ENCODE assay signal across 8 mouse cellular contexts in the genomic region with DNA sequence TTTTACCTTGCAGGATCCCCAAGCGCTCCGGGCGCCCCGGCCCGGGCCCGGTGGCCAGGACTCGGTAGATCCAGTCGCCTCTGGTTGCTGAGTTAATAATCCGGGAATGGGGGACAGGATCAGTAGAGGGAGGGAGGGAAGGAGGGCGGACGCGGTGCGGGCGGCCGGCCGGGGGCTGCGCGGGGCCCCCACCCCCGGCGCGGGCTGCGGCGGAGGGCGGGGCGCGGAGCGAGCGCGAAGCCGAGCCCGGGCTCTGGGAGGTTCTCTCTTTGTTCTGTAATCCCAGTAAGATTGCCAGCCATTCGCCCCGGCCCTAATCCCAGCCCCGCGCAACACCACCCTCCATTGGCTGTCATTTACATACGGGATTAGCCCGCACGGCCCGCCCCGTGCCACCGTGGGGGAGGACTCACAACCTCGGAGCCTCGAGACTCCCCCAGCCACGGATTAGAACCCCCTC. TPM values are rescaled to one million over a fixed set of nuclear protein-coding genes. Genes with fewer than 3 reads are reported as not detected.
DNase-seq lines count a peak whose midpoint lies in the region; ATAC-seq lines count a peak whose summit lies in the region.

A gene (minus strand): TSS at position 214 of the 460 bp plus-strand sequence.

- H3K4me3 ChIP-seq in embryonic facial prominence, embryonic 14.5 days (ENCODE audit: low read depth, low read length) = peak within 1 kb of the TSS; percentile 58
- H3K4me3 ChIP-seq in heart, embryonic 10.5 days = peak within 1 kb of the TSS; percentile 84
- H3K4me3 ChIP-seq in kidney, embryonic 14.5 days (ENCODE audit: low read length) = peak within 1 kb of the TSS; percentile 81
- peak within 1 kb of the TSS; percentile 79 for H3K4me3 ChIP-seq in limb, embryonic 13.5 days
- peak within 1 kb of the TSS; percentile 71 for H3K4me3 ChIP-seq in midbrain, embryonic 14.5 days (replicated peaks; ENCODE audit: low read depth, low read length)
- H3K4me3 ChIP-seq in stomach, embryonic 16.5 days (replicated peaks; ENCODE audit: low read length) = peak within 1 kb of the TSS; percentile 79

- H3K27ac ChIP-seq in embryonic facial prominence, embryonic 14.5 days (replicated peaks; ENCODE audit: low read depth, low read length) = peak within 1 kb of the TSS; percentile 94
- peak within 1 kb of the TSS; percentile 97 for H3K27ac ChIP-seq in heart, embryonic 10.5 days
- H3K27ac ChIP-seq in kidney, embryonic 14.5 days (ENCODE audit: low read depth, low read length) = peak within 1 kb of the TSS; percentile 77
- H3K27ac ChIP-seq in limb, embryonic 13.5 days = peak within 1 kb of the TSS; percentile 94
- peak within 1 kb of the TSS; percentile 94 for H3K27ac ChIP-seq in midbrain, embryonic 14.5 days (replicated peaks; ENCODE audit: low read depth, low read length)
- peak within 1 kb of the TSS; percentile 88 for H3K27ac ChIP-seq in stomach, embryonic 16.5 days (ENCODE audit: low read length)

- peak; percentile 73 for DNase-seq in 416B (ENCODE audit: low read depth)
- peak; percentile 83 to 84 for DNase-seq in adrenal gland, postnatal 36 days
- DNase-seq in embryonic facial prominence, embryonic 14.5 days (ENCODE audit: low spot score) = peak; percentile 92
- peak; percentile 93 for DNase-seq in heart, embryonic 10.5 days (ENCODE audit: low spot score)
- peak; percentile 87 for DNase-seq in midbrain, embryonic 14.5 days

- WGBS in embryonic facial prominence, embryonic 14.5 days = 3% methylated on average over 29 of the region's 44 CpGs
- 1% methylated on average over 44 of the region's 44 CpGs for WGBS in heart, embryonic 10.5 days
- WGBS in kidney, embryonic 14.5 days = under 1% methylated on average over 41 of the region's 44 CpGs
- 1% methylated on average over 43 of the region's 44 CpGs for WGBS in limb, embryonic 13.5 days
- WGBS in midbrain, embryonic 14.5 days = under 1% methylated on average over 43 of the region's 44 CpGs
- under 1% methylated on average over 44 of the region's 44 CpGs for WGBS in stomach, embryonic 16.5 days

- peaks cover 20% of the 10 kb centered on the region for H3K36me3 ChIP-seq in embryonic facial prominence, embryonic 14.5 days (ENCODE audit: control insufficient read depth, insufficient read depth, low read length)
- H3K36me3 ChIP-seq in heart, embryonic 10.5 days = peaks cover 17% of the 10 kb centered on the region
- peaks cover 4% of the 10 kb centered on the region; the same call in 1 of the 2 replicates for H3K36me3 ChIP-seq in kidney, embryonic 14.5 days (ENCODE audit: control insufficient read depth, insufficient read depth, low read length)
- H3K36me3 ChIP-seq in limb, embryonic 13.5 days = peaks cover 19% of the 10 kb centered on the region
- no peaks in the 10 kb centered on the region for H3K36me3 ChIP-seq in midbrain, embryonic 14.5 days (ENCODE audit: control insufficient read depth, insufficient read depth, low read length)
- peaks cover 9% of the 10 kb centered on the region for H3K36me3 ChIP-seq in stomach, embryonic 16.5 days (ENCODE audit: control insufficient read depth, insufficient read depth, low read length)

- no peaks in the 10 kb centered on the region for H3K27me3 ChIP-seq in embryonic facial prominence, embryonic 14.5 days (replicated peaks; ENCODE audit: control insufficient read depth, insufficient read depth, low read length)
- H3K27me3 ChIP-seq in heart, embryonic 10.5 days (ENCODE audit: insufficient read depth, poor library complexity, severe bottlenecking) = no peaks in the 10 kb centered on the region
- H3K27me3 ChIP-seq in kidney, embryonic 14.5 days (ENCODE audit: control insufficient read depth, insufficient read depth, low read length) = no peaks in the 10 kb centered on the region
- H3K27me3 ChIP-seq in limb, embryonic 13.5 days = no peaks in the 10 kb centered on the region
- H3K27me3 ChIP-seq in midbrain, embryonic 14.5 days (ENCODE audit: control insufficient read depth, insufficient read depth, low read length) = no peaks in the 10 kb centered on the region
- no peaks in the 10 kb centered on the region for H3K27me3 ChIP-seq in stomach, embryonic 16.5 days (ENCODE audit: control insufficient read depth, insufficient read depth, low read length)

- H3K4me1 ChIP-seq in embryonic facial prominence, embryonic 14.5 days (ENCODE audit: control insufficient read depth, insufficient read depth, low read length) = peaks cover 12% of the 10 kb centered on the region; the same call in 1 of the 2 replicates
- H3K4me1 ChIP-seq in heart, embryonic 10.5 days = peaks cover 26% of the 10 kb centered on the region
- peaks cover 13% of the 10 kb centered on the region; the same call in 1 of the 2 replicates for H3K4me1 ChIP-seq in kidney, embryonic 14.5 days (ENCODE audit: control insufficient read depth, insufficient read depth, low read length)
- peaks cover 23% of the 10 kb centered on the region for H3K4me1 ChIP-seq in limb, embryonic 13.5 days
- H3K4me1 ChIP-seq in midbrain, embryonic 14.5 days (ENCODE audit: control insufficient read depth, insufficient read depth, low read length) = peaks cover 17% of the 10 kb centered on the region
- peaks cover 7% of the 10 kb centered on the region; the same call in 1 of the 2 replicates for H3K4me1 ChIP-seq in stomach, embryonic 16.5 days (ENCODE audit: control insufficient read depth, insufficient read depth, low read length)

- ATAC-seq in embryonic facial prominence, embryonic 14.5 days (ENCODE audit: low read depth) = peak; percentile 91
- peak; percentile 77 for ATAC-seq in kidney, embryonic 14.5 days (ENCODE audit: low FRiP score, low TSS enrichment)
- peak; percentile 87 for ATAC-seq in limb, embryonic 13.5 days (ENCODE audit: low FRiP score, low read depth)
- peak; percentile 84 for ATAC-seq in midbrain, embryonic 14.5 days (ENCODE audit: low FRiP score, low TSS enrichment)
- peak; percentile 89 for ATAC-seq in stomach, embryonic 16.5 days (ENCODE audit: insufficient read depth, low FRiP score)

- H3K9me3 ChIP-seq in embryonic facial prominence, embryonic 14.5 days (ENCODE audit: control insufficient read depth, low read length) = peaks cover 4% of the 10 kb centered on the region; the same call in 1 of the 2 replicates
- H3K9me3 ChIP-seq in heart, embryonic 10.5 days = no peaks in the 10 kb centered on the region
- H3K9me3 ChIP-seq in kidney, embryonic 14.5 days (ENCODE audit: control insufficient read depth, low read length) = peaks cover 7% of the 10 kb centered on the region; the same call in 1 of the 2 replicates
- peaks cover 9% of the 10 kb centered on the region for H3K9me3 ChIP-seq in limb, embryonic 13.5 days
- H3K9me3 ChIP-seq in midbrain, embryonic 14.5 days (ENCODE audit: control insufficient read depth, low read length) = no peaks in the 10 kb centered on the region
- peaks cover 5% of the 10 kb centered on the region for H3K9me3 ChIP-seq in stomach, embryonic 16.5 days (replicated peaks; ENCODE audit: control insufficient read depth, low read length)

- peak within 1 kb of the TSS; percentile 91 for H3K4me2 ChIP-seq in embryonic facial prominence, embryonic 14.5 days (ENCODE audit: low read depth, low read length)
- H3K4me2 ChIP-seq in kidney, embryonic 14.5 days (replicated peaks; ENCODE audit: low read depth, low read length) = peak within 1 kb of the TSS; percentile 90
- H3K4me2 ChIP-seq in limb, embryonic 13.5 days (replicated peaks) = peak within 1 kb of the TSS; percentile 95
- peak within 1 kb of the TSS; percentile 86 for H3K4me2 ChIP-seq in midbrain, embryonic 14.5 days (ENCODE audit: low read length)
- H3K4me2 ChIP-seq in stomach, embryonic 16.5 days (ENCODE audit: low read depth, low read length) = peak within 1 kb of the TSS; percentile 83

- H3K9ac ChIP-seq in embryonic facial prominence, embryonic 14.5 days (ENCODE audit: low read depth, low read length) = peak within 1 kb of the TSS; percentile 91
- peak within 1 kb of the TSS; percentile 74 for H3K9ac ChIP-seq in kidney, embryonic 14.5 days (ENCODE audit: low read depth, low read length)
- peak within 1 kb of the TSS; percentile 88 for H3K9ac ChIP-seq in limb, embryonic 13.5 days
- H3K9ac ChIP-seq in midbrain, embryonic 14.5 days (replicated peaks; ENCODE audit: low read length) = peak within 1 kb of the TSS; percentile 86
- peak within 1 kb of the TSS; percentile 92 for H3K9ac ChIP-seq in stomach, embryonic 16.5 days (ENCODE audit: low read length)

RNA-seq across cellular contexts. Expression of the gene that starts here (rescaled TPM):
- 10 to 100 TPM; 44.4 to 59.1 TPM for total RNA-seq in adrenal gland, postnatal 36 days (2021)
- 80.3 and 91.2 TPM in 2 replicates for polyA plus RNA-seq in embryonic facial prominence, embryonic 14.5 days (2014; fragmentation: Nextera tagmentation; extraction: Ambion mirVana)
- 64.1 and 74.8 TPM in 2 replicates for polyA plus RNA-seq in heart, embryonic 10.5 days (2016; fragmentation: Nextera tagmentation; extraction: Ambion mirVana)
- polyA plus RNA-seq in kidney, embryonic 14.5 days (2014; fragmentation: Nextera tagmentation; extraction: Ambion mirVana) = 60.9 and 84.8 TPM in 2 replicates
- polyA plus RNA-seq in limb, embryonic 13.5 days (2015; fragmentation: Nextera tagmentation; extraction: Ambion mirVana) = 137 and 141 TPM in 2 replicates
- 75.1 and 75.5 TPM in 2 replicates for polyA plus RNA-seq in midbrain, embryonic 14.5 days (2014; fragmentation: Nextera tagmentation; extraction: Ambion mirVana)
- 70.5 and 75.0 TPM in 2 replicates for polyA plus RNA-seq in stomach, embryonic 16.5 days (2015; fragmentation: Nextera tagmentation; extraction: Ambion mirVana)

Comparison
In these comparisons a context has a peak if more than half of its experiments do, and no peak if none do; other contexts are left out.
1. Peak in every context shown above with its lines: DNase-seq, ATAC-seq, H3K4me3 ChIP-seq and H3K27ac ChIP-seq.